Mouse (Mus musculus) ES-Bruce4 (cell line): ENCODE measurements around the gene Lrba. TPM values are rescaled to one million over a fixed set of nuclear protein-coding genes. Genes with fewer than 3 reads are reported as not detected.

Source experiments
- H3K27ac ChIP-seq: 2 replicates; pipeline ENCODE4 v1.5.1; 2012; ENCODE audit warnings: low read length, inconsistent platforms; ENCODE audit not compliant: insufficient read depth
- H3K27me3 ChIP-seq: 2 replicates; pipeline ENCODE4 v1.6.1; 2012; ENCODE audit warnings: mild to moderate bottlenecking, low read length, inconsistent platforms; ENCODE audit not compliant: control insufficient read depth, poor library complexity, insufficient read depth, severe bottlenecking
- H3K36me3 ChIP-seq: 2 replicates; pipeline ENCODE4 v1.6.1; 2012; ENCODE audit warnings: inconsistent platforms, mild to moderate bottlenecking, low read length, moderate library complexity; ENCODE audit not compliant: control insufficient read depth, poor library complexity, insufficient read depth, severe bottlenecking
- H3K4me1 ChIP-seq: one replicate; pipeline ENCODE4 v1.8.1; 2011; ENCODE audit warnings: low read length; ENCODE audit not compliant: control insufficient read depth, insufficient read depth
- H3K4me3 ChIP-seq: 2 replicates; pipeline ENCODE4 v1.5.1; 2011; ENCODE audit warnings: low read depth, mild to moderate bottlenecking, low read length
- H3K9ac ChIP-seq: 2 replicates; pipeline ENCODE4 v1.6.1; 2012; ENCODE audit warnings: low read depth, mild to moderate bottlenecking, inconsistent platforms; ENCODE audit not compliant: poor library complexity, severe bottlenecking
- H3K9me3 ChIP-seq: replicated peaks from 2 replicates; pipeline ENCODE4 v1.6.1; 2012; ENCODE audit warnings: mild to moderate bottlenecking, low read length, inconsistent platforms; ENCODE audit not compliant: control insufficient read depth, poor library complexity, insufficient read depth, severe bottlenecking
- CTCF ChIP-seq: IDR thresholded peaks from one replicate; pipeline ENCODE4 v1.8.1; 2011; ENCODE audit warnings: low read depth, low read length
- EP300 ChIP-seq: IDR thresholded peaks from 2 replicates; pipeline ENCODE4 v1.6.1; 2011; ENCODE audit warnings: low read depth, low read length; ENCODE audit not compliant: insufficient read depth
- POLR2A ChIP-seq: IDR thresholded peaks from one replicate; pipeline ENCODE4 v1.8.1; 2011; ENCODE audit warnings: low read length; ENCODE audit not compliant: insufficient read depth
- polyA plus RNA-seq: library from polyadenylated mRNA; stranded (reverse); fragments of >200 nt; gene quantifications from 2 replicates; pipeline ENCODE4 v1.2.4, GENCODE M21; 2011; ENCODE audit warnings: low read depth; ENCODE audit not compliant: missing spikeins, insufficient read depth, insufficient read length

Lrba gene
- polyA plus RNA-seq, 1 experiment, result 24.5 TPM

DNA sequence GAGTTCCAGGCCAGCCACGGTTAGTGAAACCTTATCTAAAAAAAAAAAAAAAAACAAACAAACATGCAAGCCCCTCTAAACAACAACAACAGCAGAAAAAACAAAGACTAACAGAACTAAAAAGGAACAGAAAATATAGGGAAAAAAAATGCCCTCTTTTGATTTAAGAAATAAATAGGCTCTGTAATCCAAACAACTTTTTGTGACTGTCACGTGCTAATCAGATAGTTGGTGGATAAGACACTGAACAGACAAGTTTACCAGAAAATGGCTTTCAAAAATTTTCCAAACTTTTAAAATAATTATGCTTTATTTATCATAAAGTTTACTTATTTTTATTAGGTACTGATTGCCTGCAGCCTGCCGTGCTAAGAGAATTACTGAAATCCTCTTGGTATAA lies 13.5 kb upstream of the Lrba start:
- TF ChIP-seq CTCF (no peak), EP300 (no peak), POLR2A (no peak)
- no peak overlapping the region for H3K9ac ChIP-seq
- H3K9me3 ChIP-seq, result no peaks in the 10 kb centered on the region
- H3K36me3 ChIP-seq, result no peaks in the 10 kb centered on the region
- no peak overlapping the region for H3K4me3 ChIP-seq
- H3K4me1 ChIP-seq, result no peaks in the 10 kb centered on the region
- H3K27me3 ChIP-seq, result no peaks in the 10 kb centered on the region
- no peak overlapping the region for H3K27ac ChIP-seq

GRCm38 (mm10) chr3:86214248-86214647 lies 10.2 kb upstream of the Lrba start:
- H3K4me1 ChIP-seq, result no peaks in the 10 kb centered on the region
- no peaks in the 10 kb centered on the region for H3K27me3 ChIP-seq
- no peak overlapping the region for H3K9ac ChIP-seq
- TF ChIP-seq EP300 (no peak), CTCF (no peak), POLR2A (no peak)
- no peak overlapping the region for H3K27ac ChIP-seq
- H3K9me3 ChIP-seq, result no peaks in the 10 kb centered on the region
- no peak overlapping the region for H3K4me3 ChIP-seq
- no peaks in the 10 kb centered on the region for H3K36me3 ChIP-seq

DNA sequence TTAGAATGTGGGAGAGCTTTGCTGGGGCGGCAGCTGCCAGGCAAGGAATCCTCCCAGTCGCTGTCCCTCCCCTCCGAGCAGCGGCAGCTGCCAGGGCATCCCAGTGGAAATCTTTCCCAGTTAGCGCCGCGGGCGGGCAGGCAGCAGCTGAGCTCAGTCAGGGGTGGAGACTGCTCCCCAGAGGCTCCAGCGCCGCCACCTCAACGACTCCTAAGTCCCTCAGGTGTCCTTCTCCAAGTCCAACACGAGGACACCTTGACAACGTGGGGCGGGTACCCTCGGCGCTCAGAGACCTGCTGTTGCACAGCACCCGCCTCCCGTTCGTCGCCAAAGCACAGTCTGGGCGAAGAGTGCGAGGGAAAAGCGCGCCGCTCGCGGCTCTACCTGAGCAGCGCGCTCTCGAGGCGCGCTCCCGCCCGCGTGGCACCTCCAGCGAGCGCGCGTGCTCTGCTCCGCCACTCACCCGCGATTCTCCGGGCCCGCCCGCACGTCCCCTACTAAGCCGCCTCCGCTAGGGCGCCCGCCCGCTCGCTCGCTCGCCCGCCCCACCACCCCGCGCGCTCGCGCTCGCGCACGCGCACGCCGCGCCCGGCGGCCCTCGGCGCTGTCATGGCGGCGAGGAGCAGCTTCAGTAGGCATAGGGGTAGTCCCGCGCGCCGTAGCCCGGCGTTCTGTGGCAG lies 706 bp upstream of the Lrba start:
- no peaks in the 10 kb centered on the region for H3K36me3 ChIP-seq
- peak overlapping the region; percentile 70 for H3K27ac ChIP-seq
- peak overlapping the region; percentile 79 for H3K4me3 ChIP-seq
- H3K4me1 ChIP-seq, result no peaks in the 10 kb centered on the region
- TF ChIP-seq EP300 (no peak), POLR2A (peak; percentile 44)
- H3K9me3 ChIP-seq, result no peaks in the 10 kb centered on the region
- peak overlapping the region; percentile 92 for H3K9ac ChIP-seq
- H3K27me3 ChIP-seq, result no peaks in the 10 kb centered on the region; the same call in 1 of the 2 replicates

- H3K27me3 ChIP-seq, result no peaks in the 10 kb centered on the region; the same call in 1 of the 2 replicates
- TF ChIP-seq EP300 (no peak), POLR2A (no peak), CTCF (no peak)
These were observed 241 bp upstream of the Lrba start for GRCm38 (mm10) chr3:86224314-86224563.

GRCm38 (mm10) chr3:86231532-86232086 lies 7.1 kb downstream of the Lrba start:
- no peaks in the 10 kb centered on the region for H3K27me3 ChIP-seq
- no peak overlapping the region for H3K4me3 ChIP-seq
- H3K9me3 ChIP-seq, result no peaks in the 10 kb centered on the region
- H3K36me3 ChIP-seq, result no peaks in the 10 kb centered on the region
- no peak overlapping the region for H3K27ac ChIP-seq
- TF ChIP-seq CTCF (no peak), EP300 (no peak), POLR2A (no peak)
- H3K4me1 ChIP-seq, result no peaks in the 10 kb centered on the region
- no peak overlapping the region for H3K9ac ChIP-seq

More at GRCm38 (mm10) chr3:86224314-86224563, 241 bp upstream of the Lrba start:
- peak overlapping the region; percentile 79 for H3K4me3 ChIP-seq
- no peaks in the 10 kb centered on the region for H3K36me3 ChIP-seq
- no peaks in the 10 kb centered on the region for H3K9me3 ChIP-seq
- H3K4me1 ChIP-seq, result no peaks in the 10 kb centered on the region
- H3K27ac ChIP-seq, result peak overlapping the region; percentile 70
- H3K9ac ChIP-seq, result peak overlapping the region; percentile 92

- Histone ChIP-seq H3K36me3 (no peaks in the 10 kb centered on the region), H3K9ac (no peak overlapping the region), H3K9me3 (no peaks in the 10 kb centered on the region), H3K4me3 (no peak overlapping the region), H3K27me3 (no peaks in the 10 kb centered on the region), H3K27ac (no peak overlapping the region), H3K4me1 (no peaks in the 10 kb centered on the region)
- no peak for TF ChIP-seq CTCF
- no peak for TF ChIP-seq EP300
- no peak for TF ChIP-seq POLR2A
These were observed 22.7 kb downstream of the Lrba start for GRCm38 (mm10) chr3:86247193-86247592.
